Mouse (Mus musculus) embryo, embryonic 11.5 days (tissue): ENCODE results near the gene Cfap97d2.
"Not testable (repeated sequence)": the region's sequence is repeated elsewhere in the genome, so short reads cannot be mapped to it uniquely, and the experiment has no call there.

Source experiments
- DNase-seq: peaks from one replicate; pipeline ENCODE4 v3.0.0-alpha.2; 2012; ENCODE audit warnings: low read depth, low spot score

Cfap97d2 gene

DNA sequence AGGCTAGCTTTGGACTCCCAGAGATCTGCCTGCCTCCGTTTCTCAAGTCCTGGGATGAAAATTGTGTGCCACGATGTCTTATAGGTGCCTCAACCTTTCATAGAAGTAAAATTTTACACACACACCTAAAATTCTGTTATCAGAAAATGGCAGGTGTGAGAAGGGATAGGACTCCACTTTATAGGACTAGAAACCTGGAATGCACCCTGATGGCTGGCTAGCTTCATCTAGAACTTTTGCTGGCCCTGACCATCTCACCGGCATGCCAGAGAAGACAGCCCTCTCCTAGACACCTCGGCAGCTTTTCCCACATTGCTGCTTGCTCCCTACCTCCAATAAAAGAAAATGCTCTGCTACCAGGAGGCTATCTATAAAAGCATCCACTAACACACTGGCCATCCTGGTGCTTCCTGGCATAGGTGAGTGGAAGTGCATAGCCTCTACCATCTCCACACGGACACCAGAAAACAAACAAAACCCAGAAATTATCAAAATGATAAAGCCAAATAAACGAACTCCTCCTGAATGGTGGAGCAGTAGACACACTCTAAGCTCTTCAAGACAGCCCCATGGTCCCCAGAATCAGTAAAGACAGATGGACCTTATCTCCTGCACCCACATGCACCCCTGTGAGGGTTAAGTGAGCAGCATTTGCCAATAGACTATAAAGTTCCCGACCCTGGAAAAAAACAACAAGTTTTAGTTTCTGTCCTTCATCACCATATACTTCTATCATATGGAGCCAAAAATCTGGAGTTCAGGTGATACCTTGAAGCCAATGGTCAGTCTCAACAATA, 35.3 kb downstream of the Cfap97d2 start:
- no peak for DNase-seq

DNA sequence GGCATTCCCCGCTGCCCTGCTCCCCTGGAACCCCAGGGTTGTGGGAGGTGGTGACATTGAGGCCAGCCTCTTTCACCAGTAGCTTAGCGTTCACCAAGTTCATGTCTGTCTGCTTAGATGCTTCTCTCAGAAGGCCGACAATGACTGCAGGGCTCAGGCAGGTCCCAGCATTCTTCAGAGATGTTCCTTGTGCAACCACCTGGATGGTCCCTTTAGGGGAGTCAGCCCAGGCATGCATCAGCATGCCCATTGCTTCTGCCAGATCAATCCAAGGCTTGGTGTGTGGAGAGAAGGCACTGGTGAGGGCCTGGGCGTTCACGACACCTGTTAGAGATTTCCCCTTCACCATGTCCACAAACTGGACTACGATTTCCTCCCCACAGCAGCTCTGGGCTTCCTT, 40.5 kb downstream of the Cfap97d2 start:
- not testable (repeated sequence) for DNase-seq

DNA sequence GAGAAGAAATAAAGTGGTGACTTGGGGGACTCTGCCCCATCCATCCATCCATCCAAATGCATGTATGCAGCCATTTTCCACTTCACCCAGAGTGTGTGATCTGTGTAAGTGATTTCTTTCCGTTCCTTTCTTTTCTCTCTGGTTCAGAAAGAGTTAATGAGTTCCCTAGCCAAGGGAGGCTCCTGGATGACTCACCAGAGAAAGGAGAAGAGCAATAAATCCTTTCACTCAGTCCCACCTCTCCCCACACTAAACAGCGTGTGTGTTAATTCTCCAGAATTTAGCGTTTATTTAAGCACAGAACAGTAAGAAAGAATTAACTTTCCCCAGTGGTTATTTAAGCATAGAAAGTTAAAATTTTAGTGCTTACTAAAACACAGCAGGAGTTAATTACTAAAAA, 41.9 kb downstream of the Cfap97d2 start:
- DNase-seq, result no peak

DNA sequence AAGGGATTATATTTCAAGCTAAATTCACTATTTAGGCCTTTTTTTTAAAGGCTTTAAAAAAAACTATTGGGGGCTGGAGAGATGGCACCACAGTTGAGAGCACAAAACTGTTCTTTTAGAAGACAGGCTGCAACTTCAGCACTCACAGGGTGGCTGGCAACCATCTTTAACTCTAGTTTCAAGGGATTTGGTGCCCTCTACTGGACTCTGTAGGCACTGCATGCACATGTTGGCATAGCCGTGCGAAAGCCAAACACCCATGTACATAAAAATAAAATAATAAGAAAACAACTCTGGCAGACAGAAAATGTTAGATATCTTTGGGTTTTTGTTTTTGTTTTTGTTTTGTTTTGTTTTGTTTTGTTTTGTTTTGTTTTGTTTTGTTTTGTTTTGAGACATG, 48.0 kb downstream of the Cfap97d2 start:
- peak; percentile 65 for DNase-seq

DNA sequence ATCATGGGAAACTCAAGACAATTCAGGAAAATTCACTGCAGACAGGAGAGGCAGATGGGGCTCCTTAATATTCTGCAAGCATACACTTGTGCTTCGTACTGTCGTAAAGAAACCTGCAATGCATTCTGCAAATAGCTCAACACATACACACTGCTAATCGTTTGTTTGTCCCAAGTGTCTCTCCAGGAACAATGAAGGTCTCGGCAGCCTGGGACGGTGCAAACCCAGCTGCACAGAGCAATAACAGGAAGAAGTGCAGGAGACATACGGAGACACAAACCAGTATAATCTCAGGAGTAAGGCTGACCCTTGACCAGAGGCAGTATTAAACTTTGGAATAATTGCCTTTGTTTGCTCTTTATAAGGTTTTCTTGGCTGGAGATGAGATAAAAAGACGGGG, 50.8 kb downstream of the Cfap97d2 start:
- no peak for DNase-seq

DNA sequence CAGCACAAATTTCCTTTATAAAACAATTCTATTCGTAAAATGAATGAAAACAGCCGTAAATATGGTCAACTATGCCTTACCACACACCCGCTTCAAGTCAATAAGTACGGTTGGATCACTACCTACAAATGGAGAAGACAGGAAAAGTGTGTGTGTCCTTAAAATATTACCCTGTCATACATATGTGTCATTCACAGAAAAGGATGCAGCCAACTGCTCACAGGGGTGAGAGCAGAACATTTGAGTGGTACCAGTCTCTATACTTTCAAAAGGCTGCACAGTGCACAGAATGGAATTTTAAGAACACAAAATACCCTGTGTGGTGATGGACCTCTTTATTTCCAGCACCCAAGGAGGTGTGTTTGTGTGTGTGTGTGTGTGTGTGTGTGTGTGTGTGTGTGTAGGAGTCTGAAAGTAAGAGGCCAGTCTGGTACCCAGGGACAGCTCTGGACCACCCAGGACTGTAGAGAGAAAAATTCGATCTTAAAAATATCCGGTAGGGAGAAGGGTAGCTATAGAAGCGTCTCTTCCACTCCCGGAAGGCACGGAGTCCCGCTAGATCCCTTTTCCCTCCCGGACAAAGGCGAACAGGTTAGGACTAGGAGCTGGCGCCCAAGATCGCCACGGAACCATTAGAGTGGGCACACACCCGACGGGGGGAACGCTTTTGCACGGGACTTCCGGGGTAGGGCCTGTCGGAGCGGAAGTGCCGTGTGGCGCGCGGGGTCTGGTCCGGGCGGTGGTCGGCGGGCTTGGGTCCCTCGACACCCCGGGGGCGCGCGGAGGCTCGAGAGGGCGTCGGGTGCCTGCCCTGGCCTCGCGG, 51.5 kb downstream of the Cfap97d2 start, which contains the start of gene Cdc16:
Gene Cdc16 (plus strand): TSS at position 695 of the 823 bp plus-strand sequence.
- DNase-seq, result peak; percentile 86

DNA sequence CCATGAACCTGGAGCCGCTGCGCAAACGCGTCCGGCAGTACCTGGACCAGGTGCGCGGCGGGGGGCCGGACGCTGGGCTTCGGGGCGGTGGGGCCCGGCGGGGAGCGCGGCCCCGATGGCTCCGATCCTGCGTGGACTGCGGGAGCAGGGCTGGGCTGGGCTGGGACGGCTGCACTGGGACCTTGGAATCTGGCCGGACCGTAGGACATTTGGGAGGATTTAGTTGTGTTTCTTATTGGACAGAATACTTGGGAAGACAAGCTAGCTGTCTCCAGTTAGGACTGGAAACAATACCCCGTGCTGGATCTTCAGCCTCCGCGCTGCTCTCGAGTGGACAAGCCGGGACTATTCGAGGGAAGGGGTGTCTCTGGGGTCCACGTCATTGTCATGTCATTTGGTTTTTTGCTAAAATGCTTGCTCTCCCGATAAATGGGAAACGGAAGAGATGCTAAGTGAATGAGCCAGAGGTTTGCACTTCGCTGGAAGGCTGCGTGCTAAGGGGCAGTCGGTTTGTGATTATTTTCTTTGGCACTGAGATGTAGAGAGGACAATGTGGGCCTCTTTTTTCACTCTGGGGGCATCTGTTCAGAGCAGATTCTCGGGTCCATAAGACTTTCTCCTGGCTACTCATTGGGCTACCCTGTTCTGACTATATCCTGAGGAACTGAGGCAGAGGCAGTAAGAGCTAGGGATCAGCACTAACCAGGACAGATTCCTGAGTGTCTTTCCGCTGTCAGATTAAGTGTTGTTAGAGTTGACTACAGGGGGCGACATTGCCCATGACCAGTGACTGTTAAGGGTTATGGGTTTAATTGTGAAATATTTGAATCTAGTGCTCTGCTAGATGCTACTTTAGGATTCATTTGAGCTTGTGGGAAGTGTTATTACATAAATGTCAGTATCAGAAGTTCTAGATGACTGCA, 52.4 kb downstream of the Cfap97d2 start:
- DNase-seq, result no peak

DNA sequence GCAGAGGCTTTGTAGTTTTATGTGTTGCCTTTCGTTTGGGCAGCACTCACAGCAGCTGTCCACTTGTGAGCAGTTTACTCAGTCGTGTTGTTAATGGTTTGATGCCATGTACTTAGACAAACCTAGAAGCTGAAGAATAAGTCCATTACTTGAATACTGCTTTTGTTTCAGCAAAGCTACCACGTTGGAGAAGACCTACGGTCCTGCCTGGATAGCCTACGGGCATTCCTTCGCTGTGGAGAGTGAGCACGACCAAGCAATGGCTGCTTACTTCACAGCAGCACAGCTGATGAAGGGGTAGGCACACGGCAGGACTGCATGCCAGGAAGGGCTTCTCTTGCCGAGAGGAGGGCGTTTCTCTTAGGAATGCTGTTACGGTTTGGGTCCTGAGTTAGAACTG, 63.5 kb downstream of the Cfap97d2 start:
- DNase-seq, result no peak

DNA sequence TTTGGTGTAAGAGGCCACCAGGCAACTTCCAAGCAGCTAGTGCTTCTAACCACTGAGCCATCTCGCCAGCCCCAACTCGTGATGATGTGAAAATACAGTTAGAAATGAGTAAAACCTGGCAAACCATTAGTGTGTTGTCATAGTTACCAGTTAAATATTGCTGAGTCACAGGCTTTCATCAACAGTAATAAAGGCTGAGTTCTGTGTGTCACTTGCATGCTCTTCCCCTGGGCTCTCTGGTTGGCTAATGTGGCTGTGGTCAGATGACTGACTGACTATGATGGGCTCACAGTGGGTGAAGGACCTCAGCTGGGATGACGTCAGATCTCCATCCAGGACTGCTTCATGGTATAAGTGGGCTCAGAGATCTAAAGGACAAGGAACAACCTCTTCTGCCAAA, 74.8 kb downstream of the Cfap97d2 start:
- DNase-seq, result no peak

DNA sequence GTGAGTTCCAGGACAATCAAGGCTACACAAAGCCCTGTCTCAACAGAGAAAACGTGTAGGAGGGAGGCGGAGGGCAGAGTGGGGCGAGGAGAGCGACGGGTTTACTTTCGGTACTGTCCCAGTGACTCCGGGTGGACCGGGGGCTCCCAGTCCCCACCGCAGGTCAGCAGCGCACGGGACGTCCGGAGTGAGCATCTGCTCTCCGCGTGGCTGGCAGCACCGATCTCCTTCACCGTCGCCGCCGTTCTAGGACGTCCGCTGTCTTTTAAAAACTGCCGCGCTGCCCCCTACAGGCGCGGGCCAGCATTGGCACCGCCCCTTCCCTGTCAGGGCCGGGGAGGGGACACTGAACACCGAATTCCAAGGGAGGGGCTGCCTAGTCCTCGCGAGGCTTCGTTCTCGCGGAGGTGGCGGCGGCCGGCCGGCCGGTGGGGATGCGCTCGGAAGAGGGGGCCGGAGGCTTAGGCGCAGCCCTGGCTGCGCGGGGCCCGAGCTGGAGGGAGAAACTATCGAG, 79.6 kb downstream of the Cfap97d2 start, which contains the start of gene Upf3a:
Gene Upf3a (plus strand): TSS at position 366 of the 514 bp plus-strand sequence.
- DNase-seq, result peak; percentile 94

DNA sequence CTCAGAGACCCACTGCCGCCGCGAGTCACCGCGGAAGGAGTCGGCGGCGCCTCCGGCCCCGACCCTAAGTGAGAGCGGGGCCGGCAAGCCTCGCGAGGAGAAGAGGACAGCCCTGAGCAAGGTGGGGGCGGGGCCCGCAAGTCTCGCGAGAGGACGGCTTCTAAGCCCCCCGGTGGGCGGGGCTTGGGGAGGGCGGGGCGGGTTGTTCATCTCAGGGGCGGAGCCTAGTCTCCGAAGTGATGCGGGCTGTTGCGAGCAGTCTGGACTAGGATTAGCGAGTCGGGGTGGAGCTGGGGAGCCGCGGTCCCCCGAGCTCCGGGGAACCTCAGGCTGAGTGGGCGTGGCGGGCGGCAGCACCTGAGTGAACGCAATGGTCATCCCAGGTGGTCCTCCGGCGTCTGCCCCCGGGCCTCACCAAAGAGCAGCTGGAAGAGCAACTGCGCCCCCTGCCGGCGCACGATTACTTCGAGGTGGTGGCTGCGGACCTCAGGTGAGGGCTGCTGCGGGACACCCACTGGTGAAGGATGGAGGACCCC, 80.1 kb downstream of the Cfap97d2 start:
- peak; percentile 97 for DNase-seq

DNA sequence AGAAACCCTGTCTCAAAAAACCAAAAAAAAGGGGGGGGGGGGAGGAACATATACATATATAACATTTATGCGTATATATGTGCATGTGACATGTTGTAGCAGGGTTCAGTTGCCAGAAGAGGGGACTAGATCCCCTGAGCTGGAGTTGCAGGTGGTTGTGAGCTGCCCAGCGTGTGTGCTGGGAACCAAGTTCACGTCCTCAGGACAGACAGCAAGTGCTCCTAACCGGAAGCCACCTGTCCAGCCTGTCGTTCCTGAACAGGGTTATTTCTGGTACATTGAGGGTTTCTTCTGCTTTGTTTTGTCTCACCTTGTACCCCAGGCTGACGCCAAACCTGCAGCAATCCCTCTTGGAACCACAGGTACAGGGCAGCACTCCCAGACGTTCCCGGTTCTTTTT, 83.9 kb downstream of the Cfap97d2 start:
- DNase-seq, result no peak
